Mouse (Mus musculus) embryonic fibroblast, embryonic 13.5 days (primary cell): ENCODE results near the gene Fam78a.

ENCODE experiments used
- CTCF ChIP-seq: IDR thresholded peaks from 2 replicates; pipeline ENCODE4 v1.5.1; 2011; ENCODE audit warnings: mild to moderate bottlenecking, control low read depth, low read length, moderate library complexity, borderline replicate concordance; ENCODE audit not compliant: insufficient read depth
- POLR2A ChIP-seq: IDR thresholded peaks from 2 replicates; pipeline ENCODE4 v1.6.1; 2011; ENCODE audit warnings: low read depth, mild to moderate bottlenecking, control low read depth, low read length, moderate library complexity

GRCm38 (mm10) chr2:32091956-32092355 is 7.3 kb upstream of the Fam78a start:
- TF ChIP-seq CTCF (no peak), POLR2A (no peak)
